Mouse (Mus musculus) thymus, postnatal 0 days (tissue): Measurements from ENCODE around the gene Gm20388. TPM values are rescaled to one million over a fixed set of nuclear protein-coding genes. Genes with fewer than 3 reads are reported as not detected.
"Not testable (repeated sequence)": the region's sequence is repeated elsewhere in the genome, so short reads cannot be mapped to it uniquely, and the experiment has no call there.

Experiments
- DNase-seq: peaks from one replicate; pipeline ENCODE4 v3.0.0-alpha.2; 2015; ENCODE audit warnings: low spot score
- polyA plus RNA-seq: library from polyadenylated mRNA; unstranded; fragments of >200 nt; fragmentation: Nextera tagmentation; extraction: Ambion mirVana; gene quantifications from 2 replicates; pipeline ENCODE4 v1.2.1, GENCODE M21; 2015

Gene Gm20388
- polyA plus RNA-seq, 1 experiment from 2014 or later = not detected

- DNase-seq = no peak
Measured at GRCm38 (mm10) chr8:123467476-123467875, 3556.8 kb downstream of the Gm20388 start.

GRCm38 (mm10) chr8:123472991-123473390 lies 3562.3 kb downstream of the Gm20388 start:
- not testable (repeated sequence) for DNase-seq

- not testable (repeated sequence) for DNase-seq
Measured at GRCm38 (mm10) chr8:123474549-123474948, 3563.9 kb downstream of the Gm20388 start.

- peak; percentile 8 for DNase-seq
Measured at GRCm38 (mm10) chr8:123476911-123477736, 3566.5 kb downstream of the Gm20388 start.

- peak; percentile 89 for DNase-seq
Measured at GRCm38 (mm10) chr8:123477737-123478258, 3567.2 kb downstream of the Gm20388 start, which contains the start of gene Afg3l1. Gene Afg3l1, plus strand, starts transcription at chr8:123477903.

GRCm38 (mm10) chr8:123478456-123479218 lies 3568.0 kb downstream of the Gm20388 start:
- no peak for DNase-seq

GRCm38 (mm10) chr8:123482627-123483026 lies 3572.0 kb downstream of the Gm20388 start:
- DNase-seq = no peak

GRCm38 (mm10) chr8:123491280-123492075 lies 3580.8 kb downstream of the Gm20388 start:
- no peak for DNase-seq

GRCm38 (mm10) chr8:123492898-123493297 lies 3582.3 kb downstream of the Gm20388 start:
- DNase-seq = no peak

GRCm38 (mm10) chr8:123497699-123498098 lies 3587.1 kb downstream of the Gm20388 start:
- DNase-seq = no peak

- DNase-seq = no peak
Measured at GRCm38 (mm10) chr8:123498963-123499362, 3588.3 kb downstream of the Gm20388 start.

GRCm38 (mm10) chr8:123499556-123499955 lies 3588.9 kb downstream of the Gm20388 start:
- DNase-seq = no peak

- no peak for DNase-seq
Measured at GRCm38 (mm10) chr8:123502192-123502591, 3591.6 kb downstream of the Gm20388 start.

GRCm38 (mm10) chr8:123503801-123504467 lies 3593.3 kb downstream of the Gm20388 start:
- DNase-seq = no peak

- no peak for DNase-seq
Measured at GRCm38 (mm10) chr8:123504591-123505195, 3594.1 kb downstream of the Gm20388 start.

- no peak for DNase-seq
Measured at GRCm38 (mm10) chr8:123505267-123505666, 3594.6 kb downstream of the Gm20388 start.

- DNase-seq = no peak
Measured at GRCm38 (mm10) chr8:123505695-123506094, 3595.1 kb downstream of the Gm20388 start.

- DNase-seq = no peak
Measured at GRCm38 (mm10) chr8:123507153-123507552, 3596.5 kb downstream of the Gm20388 start.

- no peak for DNase-seq
Measured at GRCm38 (mm10) chr8:123510819-123511218, 3600.2 kb downstream of the Gm20388 start.

- no peak for DNase-seq
Measured at GRCm38 (mm10) chr8:123514136-123514535, 3603.5 kb downstream of the Gm20388 start.
